Mouse (Mus musculus): Measurements from ENCODE around the gene Hist1h2ac. TPM values are rescaled to one million over a fixed set of nuclear protein-coding genes. Genes with fewer than 3 reads are reported as not detected.
"Not testable (repeated sequence)": the region's sequence is repeated elsewhere in the genome, so short reads cannot be mapped to it uniquely, and the experiment has no call there.

Hist1h2ac gene
- polyA plus RNA-seq, 1 experiment from 2014 or later: 3.2 TPM

DNA sequence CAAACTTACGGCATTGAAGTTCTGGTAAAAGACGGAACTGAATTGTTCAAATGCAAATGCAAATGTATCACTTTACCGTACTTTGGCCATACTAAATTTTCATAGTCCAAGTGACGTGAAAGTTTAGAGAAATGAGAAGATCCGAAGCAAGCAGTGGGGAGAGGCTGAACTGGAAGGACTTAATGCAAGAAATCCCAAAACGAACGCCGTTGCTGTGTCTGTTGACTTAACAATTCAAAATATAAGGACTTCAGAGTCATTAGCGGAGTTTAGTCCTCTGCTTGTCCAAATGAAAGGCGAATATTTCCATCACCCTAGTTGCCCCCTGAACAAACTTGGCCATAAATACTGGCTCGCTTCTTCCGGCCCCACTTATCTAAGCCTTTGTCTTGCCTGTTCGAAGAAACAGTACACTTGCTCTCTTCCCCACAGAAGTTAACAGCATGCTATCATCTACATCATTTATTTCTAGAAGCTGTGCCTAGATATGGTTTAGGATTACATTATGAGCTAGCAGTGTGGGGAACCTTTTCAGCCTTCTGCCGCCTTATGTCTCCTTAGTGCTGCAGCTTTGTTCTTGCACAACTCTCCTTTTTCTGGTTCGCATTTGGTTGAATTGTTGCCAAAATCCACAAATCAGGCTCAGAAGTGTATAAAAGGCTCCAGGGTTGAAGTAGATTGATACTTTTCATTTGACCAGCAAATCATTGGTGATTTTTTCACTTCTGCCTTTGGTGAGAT is 1.5 kb upstream of the Hist1h2ac start:
- peak overlapping the region; percentile 98 for H3K27ac ChIP-seq (ENCODE audit: low read length)
- H3K9me3 ChIP-seq (ENCODE audit: control insufficient read depth, low read depth, low read length): no peaks in the 10 kb centered on the region
- H3K4me3 ChIP-seq (ENCODE audit: low read depth, low read length): peak overlapping the region; percentile 34
- peaks cover 9% of the 10 kb centered on the region; the same call in 1 of the 2 replicates for H3K4me1 ChIP-seq (ENCODE audit: control insufficient read depth, insufficient read depth, low read length)
- peak overlapping the region; percentile 55 for H3K9ac ChIP-seq (replicated peaks; ENCODE audit: low read depth, low read length)
- H3K4me2 ChIP-seq (replicated peaks; ENCODE audit: low read depth, low read length): peak overlapping the region; percentile 78
- no peak for ATAC-seq (ENCODE audit: insufficient number of reproducible peaks, insufficient read depth, low FRiP score, low read depth)
- no peaks in the 10 kb centered on the region for H3K27me3 ChIP-seq (ENCODE audit: control insufficient read depth, insufficient read depth, low read length)
- 4% methylated on average over 15 of the region's 15 CpGs for WGBS
- H3K36me3 ChIP-seq (ENCODE audit: control insufficient read depth, insufficient read depth, low read length): no peaks in the 10 kb centered on the region

- not testable (repeated sequence) for H3K9me3 ChIP-seq (ENCODE audit: control insufficient read depth, low read depth, low read length); H3K4me1 ChIP-seq (ENCODE audit: control insufficient read depth, insufficient read depth, low read length); H3K27me3 ChIP-seq (ENCODE audit: control insufficient read depth, insufficient read depth, low read length); ATAC-seq (ENCODE audit: insufficient number of reproducible peaks, insufficient read depth, low FRiP score, low read depth); H3K36me3 ChIP-seq (ENCODE audit: control insufficient read depth, insufficient read depth, low read length)
- Histone ChIP-seq H3K9ac (replicated peaks; ENCODE audit: low read depth, low read length) (peak overlapping the region; percentile 55), H3K4me3 (ENCODE audit: low read depth, low read length) (peak overlapping the region; percentile 34), H3K27ac (ENCODE audit: low read length) (peak overlapping the region; percentile 98), H3K4me2 (replicated peaks; ENCODE audit: low read depth, low read length) (peak overlapping the region; percentile 78)
- 0% methylated on average over 11 of the region's 37 CpGs for WGBS
These were observed 672 bp upstream of the Hist1h2ac start for GRCm38 (mm10) chr13:23684295-23684945.

DNA sequence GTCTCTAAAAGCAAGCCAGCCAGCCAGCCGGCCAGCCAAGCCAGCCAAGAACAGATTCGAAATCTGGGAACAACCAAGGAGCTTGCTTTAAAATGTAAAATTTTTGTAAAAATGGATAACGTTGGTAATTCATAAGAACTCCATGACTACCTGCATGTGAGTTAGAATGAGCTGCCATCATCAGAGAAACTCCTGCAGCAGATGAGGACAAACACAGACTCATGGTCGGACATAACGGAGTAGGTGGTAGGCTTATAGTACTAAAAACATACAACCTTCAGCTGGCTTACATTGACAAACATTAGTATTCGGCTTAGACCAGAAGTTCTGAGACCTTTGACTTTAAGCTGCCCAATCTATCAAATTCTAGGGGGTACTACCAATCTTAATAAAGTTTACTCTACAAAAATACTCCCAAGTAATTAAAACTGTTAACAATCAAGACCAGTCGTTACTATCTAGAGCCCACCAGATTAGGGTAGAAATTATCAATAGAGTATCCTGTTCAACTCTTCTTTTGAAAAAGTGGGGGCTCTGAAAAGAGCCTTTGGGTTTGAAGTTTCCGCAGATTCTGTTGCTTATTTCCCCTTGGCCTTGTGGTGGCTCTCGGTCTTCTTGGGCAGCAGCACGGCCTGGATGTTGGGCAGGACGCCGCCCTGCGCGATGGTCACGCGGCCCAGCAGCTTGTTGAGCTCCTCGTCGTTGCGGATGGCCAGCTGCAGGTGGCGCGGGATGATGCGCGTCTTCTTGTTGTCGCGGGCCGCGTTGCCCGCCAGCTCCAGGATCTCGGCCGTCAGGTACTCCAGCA is 597 bp downstream of the Hist1h2ac start:
- Histone ChIP-seq H3K4me2 (replicated peaks; ENCODE audit: low read depth, low read length) (peak overlapping the region; percentile 52), H3K4me3 (ENCODE audit: low read depth, low read length) (peak overlapping the region; percentile 34), H3K9ac (replicated peaks; ENCODE audit: low read depth, low read length) (peak overlapping the region; percentile 47), H3K27ac (ENCODE audit: low read length) (peak overlapping the region; percentile 91)
- not testable (repeated sequence) for H3K4me1 ChIP-seq (ENCODE audit: control insufficient read depth, insufficient read depth, low read length); H3K36me3 ChIP-seq (ENCODE audit: control insufficient read depth, insufficient read depth, low read length); H3K27me3 ChIP-seq (ENCODE audit: control insufficient read depth, insufficient read depth, low read length); H3K9me3 ChIP-seq (ENCODE audit: control insufficient read depth, low read depth, low read length)
- peak; percentile 16 for ATAC-seq (ENCODE audit: insufficient number of reproducible peaks, insufficient read depth, low FRiP score, low read depth)
- 10% methylated on average over 12 of the region's 30 CpGs for WGBS

- H3K27ac ChIP-seq (ENCODE audit: low read length): peak overlapping the region; percentile 91
- H3K9me3 ChIP-seq (ENCODE audit: control insufficient read depth, low read depth, low read length): no peaks in the 10 kb centered on the region
- H3K9ac ChIP-seq (replicated peaks; ENCODE audit: low read depth, low read length): peak overlapping the region; percentile 47
- H3K4me1 ChIP-seq (ENCODE audit: control insufficient read depth, insufficient read depth, low read length): peaks cover 5% of the 10 kb centered on the region; the same call in 1 of the 2 replicates
- H3K36me3 ChIP-seq (ENCODE audit: control insufficient read depth, insufficient read depth, low read length): no peaks in the 10 kb centered on the region
- peak overlapping the region; percentile 34 for H3K4me3 ChIP-seq (ENCODE audit: low read depth, low read length)
- H3K4me2 ChIP-seq (replicated peaks; ENCODE audit: low read depth, low read length): peak overlapping the region; percentile 52
- WGBS: 44% methylated on average over 1 of the region's 1 CpGs
- no peak for ATAC-seq (ENCODE audit: insufficient number of reproducible peaks, insufficient read depth, low FRiP score, low read depth)
- H3K27me3 ChIP-seq (ENCODE audit: control insufficient read depth, insufficient read depth, low read length): no peaks in the 10 kb centered on the region
These were observed 1.2 kb downstream of the Hist1h2ac start for GRCm38 (mm10) chr13:23682623-23682946.

GRCm38 (mm10) chr13:23681990-23682582 is 1.7 kb downstream of the Hist1h2ac start:
- H3K9me3 ChIP-seq (ENCODE audit: control insufficient read depth, low read depth, low read length): no peaks in the 10 kb centered on the region
- no peaks in the 10 kb centered on the region for H3K27me3 ChIP-seq (ENCODE audit: control insufficient read depth, insufficient read depth, low read length)
- 0 out of 2 replicates have a peak overlapping the region, but pooled peaks have one; percentile 47 for H3K9ac ChIP-seq (replicated peaks; ENCODE audit: low read depth, low read length)
- WGBS: 63% methylated on average over 6 of the region's 6 CpGs
- H3K4me1 ChIP-seq (ENCODE audit: control insufficient read depth, insufficient read depth, low read length): peaks cover 5% of the 10 kb centered on the region; the same call in 1 of the 2 replicates
- H3K36me3 ChIP-seq (ENCODE audit: control insufficient read depth, insufficient read depth, low read length): no peaks in the 10 kb centered on the region
- ATAC-seq (ENCODE audit: insufficient number of reproducible peaks, insufficient read depth, low FRiP score, low read depth): no peak
- no peak overlapping the region for H3K4me3 ChIP-seq (ENCODE audit: low read depth, low read length)
- H3K4me2 ChIP-seq (replicated peaks; ENCODE audit: low read depth, low read length): peak overlapping the region; percentile 52; the same call in 1 of the 2 replicates
- no peak overlapping the region for H3K27ac ChIP-seq (ENCODE audit: low read length)

GRCm38 (mm10) chr13:23662536-23662935 is 21.2 kb downstream of the Hist1h2ac start:
- no peaks in the 10 kb centered on the region for H3K9me3 ChIP-seq (ENCODE audit: control insufficient read depth, low read depth, low read length)
- no peak overlapping the region for H3K4me2 ChIP-seq (replicated peaks; ENCODE audit: low read depth, low read length)
- H3K4me1 ChIP-seq (ENCODE audit: control insufficient read depth, insufficient read depth, low read length): no peaks in the 10 kb centered on the region
- no peak overlapping the region for H3K9ac ChIP-seq (replicated peaks; ENCODE audit: low read depth, low read length)
- ATAC-seq (ENCODE audit: insufficient number of reproducible peaks, insufficient read depth, low FRiP score, low read depth): no peak
- no peaks in the 10 kb centered on the region for H3K27me3 ChIP-seq (ENCODE audit: control insufficient read depth, insufficient read depth, low read length)
- H3K36me3 ChIP-seq (ENCODE audit: control insufficient read depth, insufficient read depth, low read length): no peaks in the 10 kb centered on the region
- WGBS: 72% methylated on average over 3 of the region's 3 CpGs
- no peak overlapping the region for H3K4me3 ChIP-seq (ENCODE audit: low read depth, low read length)
- H3K27ac ChIP-seq (ENCODE audit: low read length): no peak overlapping the region

GRCm38 (mm10) chr13:23659636-23660366 is 23.9 kb downstream of the Hist1h2ac start:
- WGBS: 71% methylated on average over 6 of the region's 6 CpGs
- Histone ChIP-seq H3K4me2 (replicated peaks; ENCODE audit: low read depth, low read length) (no peak overlapping the region), H3K9me3 (ENCODE audit: control insufficient read depth, low read depth, low read length) (no peaks in the 10 kb centered on the region), H3K4me1 (ENCODE audit: control insufficient read depth, insufficient read depth, low read length) (no peaks in the 10 kb centered on the region), H3K27ac (ENCODE audit: low read length) (no peak overlapping the region), H3K27me3 (ENCODE audit: control insufficient read depth, insufficient read depth, low read length) (no peaks in the 10 kb centered on the region), H3K9ac (replicated peaks; ENCODE audit: low read depth, low read length) (no peak overlapping the region), H3K36me3 (ENCODE audit: control insufficient read depth, insufficient read depth, low read length) (no peaks in the 10 kb centered on the region), H3K4me3 (ENCODE audit: low read depth, low read length) (no peak overlapping the region)
- ATAC-seq (ENCODE audit: insufficient number of reproducible peaks, insufficient read depth, low FRiP score, low read depth): no peak

Measured in stomach, embryonic 14.5 days (tissue).